Mouse (Mus musculus): ENCODE measurements at regions not wholly inside any gene's neighbourhood (a gene's known extent, or its start where the extent isn't known, plus 50 kb on each side); places are given as distances from the start of the nearest gene placed in this dataset.

GRCm38 (mm10) chr1:182224836-182225235 is 57.8 kb downstream of the Degs1 start:
- no peak for ATAC-seq (replicated peaks; ENCODE audit: poor library complexity)

DNA sequence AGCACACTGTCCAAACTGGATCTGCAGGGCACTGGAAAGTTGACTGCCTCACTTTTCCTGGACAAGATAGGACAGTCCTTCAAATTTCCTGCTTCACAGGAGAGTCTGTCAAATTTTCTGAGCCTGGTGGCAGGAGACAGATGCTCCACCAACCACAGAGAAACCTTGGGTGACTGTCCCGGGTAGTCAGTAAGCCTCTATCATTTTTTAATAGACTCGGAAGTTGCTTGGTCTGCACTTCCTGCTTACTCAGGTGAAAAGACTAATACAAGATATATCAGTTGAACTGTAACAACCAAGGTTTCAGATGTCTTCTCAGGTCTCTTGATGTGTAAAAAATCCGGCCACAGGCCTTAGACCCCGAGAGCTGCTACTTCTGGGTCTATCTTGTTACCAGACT is 58.8 kb downstream of the Degs1 start:
- ATAC-seq (replicated peaks; ENCODE audit: poor library complexity): peak; percentile 9; the same call in 1 of the 2 replicates
